Mouse (Mus musculus) forebrain, embryonic 12.5 days (tissue): ENCODE data around the gene Mrc1. TPM values are rescaled to one million over a fixed set of nuclear protein-coding genes. Genes with fewer than 3 reads are reported as not detected.
"Not testable (repeated sequence)": the region's sequence is repeated elsewhere in the genome, so short reads cannot be mapped to it uniquely, and the experiment has no call there.

Source experiments
- ATAC-seq: fragments of 200-750 bp; cut with Nextera tagmentation; 2 replicates; pipeline ENCODE4 v1.8.0; 2017; ENCODE audit warnings: moderate TSS enrichment; ENCODE audit not compliant: low FRiP score
- H3K27ac ChIP-seq: fragments of 300-500 bp; sonication (generic); 2 replicates; pipeline ENCODE4 v1.5.1; 2016; ENCODE audit warnings: mild to moderate bottlenecking
- H3K27me3 ChIP-seq: fragments of 300-500 bp; sonication (generic); 2 replicates; pipeline ENCODE4 v1.6.1; 2016; ENCODE audit warnings: mild to moderate bottlenecking
- H3K36me3 ChIP-seq: fragments of 300-500 bp; sonication (generic); replicated peaks from 2 replicates; pipeline ENCODE4 v1.6.1; 2016; ENCODE audit warnings: mild to moderate bottlenecking
- H3K4me1 ChIP-seq: fragments of 300-500 bp; sonication (generic); 2 replicates; pipeline ENCODE4 v1.6.1; 2016
- H3K4me2 ChIP-seq: fragments of 300-500 bp; sonication (generic); 2 replicates; pipeline ENCODE4 v1.6.1; 2016; ENCODE audit warnings: mild to moderate bottlenecking, moderate library complexity
- H3K4me3 ChIP-seq: fragments of 300-500 bp; sonication (generic); replicated peaks from 2 replicates; pipeline ENCODE4 v1.5.1; 2016; ENCODE audit warnings: mild to moderate bottlenecking
- H3K9ac ChIP-seq: fragments of 300-500 bp; sonication (generic); 2 replicates; pipeline ENCODE4 v1.6.1; 2016; ENCODE audit warnings: mild to moderate bottlenecking
- H3K9me3 ChIP-seq: fragments of 300-500 bp; sonication (generic); 2 replicates; pipeline ENCODE4 v1.6.1; 2016
- WGBS: fragments of 180-500 bp; shearing (Covaris S2); methylation state at CpG from one replicate; pipeline ENCODE4 v1.1.7; 2016; 5-methylcytosine and 5-hydroxymethylcytosine counted together
- polyA plus RNA-seq: library from polyadenylated mRNA; unstranded; fragments of >200 nt; fragmentation: Nextera tagmentation; extraction: Ambion mirVana; gene quantifications from 2 replicates; pipeline ENCODE4 v1.2.1, GENCODE M21; 2016

The Mrc1 gene
- polyA plus RNA-seq, result 3.0 and 3.2 TPM in 2 replicates

DNA sequence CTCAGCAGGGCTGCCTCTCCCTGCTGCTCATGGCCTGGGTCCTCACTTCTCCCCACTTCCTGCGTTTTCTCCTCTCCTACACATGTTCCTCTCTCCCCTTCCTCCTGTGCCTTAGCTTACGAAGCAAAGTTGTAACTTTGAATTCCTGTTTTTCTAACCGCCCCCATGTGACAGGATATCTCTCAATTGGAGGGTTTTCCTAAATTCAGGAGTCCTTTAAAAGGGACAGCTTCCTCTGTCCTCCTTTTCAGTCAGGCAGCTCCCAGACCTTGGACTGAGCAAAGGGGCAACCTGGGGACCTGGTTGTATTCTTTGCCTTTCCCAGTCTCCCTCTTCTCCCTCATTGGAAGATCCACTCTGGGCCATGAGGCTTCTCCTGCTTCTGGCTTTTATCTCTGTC lies at the start of gene Mrc1:
Gene Mrc1 (plus strand): TSS at position 244 of the 400 bp plus-strand sequence.
- no peaks in the 10 kb centered on the region for H3K4me1 ChIP-seq
- no peak within 1 kb of the TSS for H3K27ac ChIP-seq
- no peak within 1 kb of the TSS for H3K9ac ChIP-seq
- no peaks in the 10 kb centered on the region for H3K9me3 ChIP-seq
- no peak within 1 kb of the TSS for H3K4me3 ChIP-seq
- 71% methylated on average over 3 of the region's 3 CpGs for WGBS
- no peak within 1 kb of the TSS for H3K4me2 ChIP-seq
- no peak for ATAC-seq
- H3K27me3 ChIP-seq, result no peaks in the 10 kb centered on the region
- no peaks in the 10 kb centered on the region for H3K36me3 ChIP-seq

DNA sequence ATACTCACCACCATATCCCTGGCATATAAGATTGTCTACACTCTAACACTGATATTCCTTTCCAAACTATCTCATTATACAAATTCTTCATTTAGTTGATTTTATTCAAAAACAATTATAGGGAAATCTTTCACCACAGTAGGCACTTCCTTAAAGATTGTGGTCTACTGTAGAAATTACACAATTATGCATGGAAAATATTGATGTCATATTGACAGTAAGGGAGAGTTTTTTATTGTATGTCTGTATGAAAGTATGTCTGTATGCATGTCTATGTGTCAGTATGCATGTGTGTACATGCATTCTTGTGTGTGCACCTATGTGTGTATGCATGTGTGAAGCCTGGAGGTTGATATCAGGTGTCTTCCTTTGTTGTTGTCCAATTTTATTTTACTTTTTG lies 44.8 kb upstream of the Mrc1 start:
- Histone ChIP-seq H3K4me3 (no peak overlapping the region), H3K4me1 (no peaks in the 10 kb centered on the region), H3K36me3 (no peaks in the 10 kb centered on the region), H3K27me3 (no peaks in the 10 kb centered on the region), H3K9me3 (no peaks in the 10 kb centered on the region), H3K9ac (no peak overlapping the region), H3K4me2 (no peak overlapping the region), H3K27ac (no peak overlapping the region)
- no peak for ATAC-seq

DNA sequence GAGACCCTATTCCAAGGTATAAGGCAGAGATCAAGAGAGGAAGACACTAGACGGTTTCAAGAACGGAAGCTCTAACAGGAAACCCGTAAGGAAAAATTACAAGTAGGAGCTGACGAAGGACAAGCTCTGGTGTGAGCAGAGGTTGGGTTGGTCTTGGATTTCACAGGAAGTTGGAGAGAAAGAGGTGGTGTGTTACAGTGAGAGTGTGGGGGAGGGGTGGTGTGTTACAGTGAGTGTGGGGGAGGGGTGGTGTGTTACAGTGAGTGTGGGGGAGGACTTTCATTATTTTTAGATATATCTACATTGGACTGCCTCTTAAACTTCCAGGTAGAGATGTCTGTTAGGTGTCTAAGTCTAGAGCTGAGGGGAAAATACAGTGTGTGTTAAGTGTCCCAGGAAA lies 38.5 kb upstream of the Mrc1 start:
- Histone ChIP-seq H3K4me3 (no peak overlapping the region), H3K36me3 (no peaks in the 10 kb centered on the region), H3K9ac (no peak overlapping the region), H3K4me1 (no peaks in the 10 kb centered on the region), H3K27ac (no peak overlapping the region), H3K27me3 (no peaks in the 10 kb centered on the region), H3K9me3 (no peaks in the 10 kb centered on the region), H3K4me2 (no peak overlapping the region)
- no peak for ATAC-seq
- 86% methylated on average over 4 of the region's 4 CpGs for WGBS

DNA sequence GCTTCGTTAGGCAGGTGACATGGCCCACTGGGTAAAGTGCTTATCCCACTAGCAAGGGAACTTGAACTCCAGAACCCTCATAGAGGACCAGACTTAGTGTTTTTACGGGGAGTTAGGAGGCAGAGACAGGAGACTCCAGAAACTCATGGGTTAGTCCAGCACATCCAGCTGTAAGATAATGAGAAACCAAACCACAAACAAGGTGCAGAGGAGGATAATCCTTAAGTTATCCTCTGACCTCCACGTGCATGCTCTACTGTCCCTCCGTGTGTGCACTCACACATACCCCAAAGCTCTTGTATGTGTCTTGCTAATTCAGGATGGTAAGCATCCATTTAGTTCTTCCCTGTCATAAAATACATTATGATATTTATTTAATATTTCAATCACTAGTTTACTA lies 37.6 kb upstream of the Mrc1 start:
- Histone ChIP-seq H3K4me3 (no peak overlapping the region), H3K9ac (no peak overlapping the region), H3K4me2 (no peak overlapping the region), H3K4me1 (no peaks in the 10 kb centered on the region), H3K9me3 (no peaks in the 10 kb centered on the region), H3K36me3 (no peaks in the 10 kb centered on the region), H3K27ac (no peak overlapping the region), H3K27me3 (no peaks in the 10 kb centered on the region)
- ATAC-seq, result no peak
- WGBS, result 84% methylated on average over 4 of the region's 4 CpGs

DNA sequence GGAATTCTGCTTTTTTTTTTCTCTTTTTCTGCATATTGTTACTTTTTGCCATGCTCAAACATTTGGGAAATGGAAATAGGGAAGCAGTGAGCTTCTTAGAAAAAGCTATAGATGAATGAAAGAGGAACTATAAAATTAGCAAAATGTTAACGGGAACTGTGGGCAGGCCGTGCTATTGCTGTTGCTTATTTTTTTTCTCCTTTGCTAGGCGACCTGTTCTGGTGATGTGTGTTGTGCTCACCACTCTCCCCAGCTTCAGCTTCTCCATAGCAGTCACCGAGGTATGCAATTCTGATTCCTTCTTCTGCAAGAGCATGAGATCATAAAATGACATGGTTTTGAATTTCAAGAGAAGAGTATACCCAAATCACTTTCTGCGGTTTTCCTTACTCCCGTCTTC lies 37.1 kb upstream of the Mrc1 start:
- H3K9ac ChIP-seq, result no peak overlapping the region

DNA sequence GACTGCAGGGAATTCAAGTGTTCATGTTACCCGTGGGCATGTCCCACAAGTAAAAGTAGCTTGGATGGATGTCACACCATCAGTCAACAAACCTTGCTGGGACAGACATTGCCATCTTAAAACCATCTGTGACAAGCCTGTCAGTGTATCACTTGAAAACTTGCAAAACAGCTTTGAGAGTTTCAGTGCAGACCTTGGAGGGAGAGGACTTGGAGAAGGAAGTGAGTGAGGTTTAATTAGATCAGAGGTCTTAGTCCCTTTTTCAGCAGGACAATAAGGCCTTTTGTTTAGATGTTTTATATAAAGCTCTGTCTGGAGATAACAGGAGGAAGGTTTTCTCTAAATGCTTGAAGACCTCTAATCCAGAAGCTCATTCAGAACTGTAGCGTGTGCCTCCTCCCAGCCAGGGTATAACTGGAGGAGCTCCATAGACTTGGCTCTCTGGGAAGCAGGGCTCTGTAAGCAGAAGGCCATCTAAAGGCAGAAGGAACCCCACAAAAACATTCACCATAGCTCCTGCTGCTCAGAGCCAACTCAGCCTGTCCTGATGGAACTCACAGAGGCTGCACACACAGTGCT lies 30.8 kb upstream of the Mrc1 start:
- H3K4me2 ChIP-seq, H3K9me3 ChIP-seq, H3K27ac ChIP-seq, H3K9ac ChIP-seq, H3K27me3 ChIP-seq, H3K4me1 ChIP-seq, H3K4me3 ChIP-seq, ATAC-seq, H3K36me3 ChIP-seq: not testable (repeated sequence)
- WGBS, result 67% methylated on average over 1 of the region's 2 CpGs

More for the DNA sequence above, 37.1 kb upstream of the Mrc1 start:
- Histone ChIP-seq H3K4me2 (no peak overlapping the region), H3K4me3 (no peak overlapping the region), H3K27ac (no peak overlapping the region), H3K27me3 (no peaks in the 10 kb centered on the region), H3K36me3 (no peaks in the 10 kb centered on the region), H3K9me3 (no peaks in the 10 kb centered on the region), H3K4me1 (no peaks in the 10 kb centered on the region)
- ATAC-seq, result no peak
- 87% methylated on average over 6 of the region's 6 CpGs for WGBS

DNA sequence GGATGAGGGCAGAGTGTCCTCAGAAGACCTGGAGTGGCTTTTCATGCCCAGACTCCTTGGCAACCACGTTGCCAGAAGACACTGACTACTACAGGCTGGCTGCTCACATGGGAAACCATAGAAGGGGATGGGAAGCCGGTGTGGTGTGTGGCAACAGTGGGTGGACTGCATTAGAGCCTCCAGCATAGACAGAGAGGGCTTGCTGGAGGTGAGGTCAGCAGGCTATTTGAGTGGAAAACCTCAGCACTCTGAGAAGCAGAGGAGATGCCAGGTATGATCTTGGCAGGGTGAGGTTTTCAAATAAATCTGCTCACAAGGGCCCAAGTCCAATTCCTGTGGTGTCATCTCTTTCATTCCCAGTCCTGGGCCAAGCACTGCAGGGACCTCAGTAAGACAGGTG lies 29.6 kb upstream of the Mrc1 start:
- no peak for ATAC-seq
- Histone ChIP-seq H3K36me3 (no peaks in the 10 kb centered on the region), H3K9ac (no peak overlapping the region), H3K9me3 (no peaks in the 10 kb centered on the region), H3K4me1 (no peaks in the 10 kb centered on the region), H3K27me3 (no peaks in the 10 kb centered on the region), H3K27ac (no peak overlapping the region), H3K4me3 (no peak overlapping the region), H3K4me2 (no peak overlapping the region)
- WGBS, result 56% methylated on average over 2 of the region's 2 CpGs

DNA sequence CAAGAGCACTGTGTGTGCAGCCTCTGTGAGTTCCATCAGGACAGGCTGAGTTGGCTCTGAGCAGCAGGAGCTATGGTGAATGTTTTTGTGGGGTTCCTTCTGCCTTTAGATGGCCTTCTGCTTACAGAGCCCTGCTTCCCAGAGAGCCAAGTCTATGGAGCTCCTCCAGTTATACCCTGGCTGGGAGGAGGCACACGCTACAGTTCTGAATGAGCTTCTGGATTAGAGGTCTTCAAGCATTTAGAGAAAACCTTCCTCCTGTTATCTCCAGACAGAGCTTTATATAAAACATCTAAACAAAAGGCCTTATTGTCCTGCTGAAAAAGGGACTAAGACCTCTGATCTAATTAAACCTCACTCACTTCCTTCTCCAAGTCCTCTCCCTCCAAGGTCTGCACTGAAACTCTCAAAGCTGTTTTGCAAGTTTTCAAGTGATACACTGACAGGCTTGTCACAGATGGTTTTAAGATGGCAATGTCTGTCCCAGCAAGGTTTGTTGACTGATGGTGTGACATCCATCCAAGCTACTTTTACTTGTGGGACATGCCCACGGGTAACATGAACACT lies 28.2 kb upstream of the Mrc1 start:
- not testable (repeated sequence) for H3K4me1 ChIP-seq, H3K4me2 ChIP-seq, H3K36me3 ChIP-seq, ATAC-seq, H3K9me3 ChIP-seq, H3K4me3 ChIP-seq, H3K27me3 ChIP-seq, H3K27ac ChIP-seq, H3K9ac ChIP-seq
- WGBS, result 80% methylated on average over 1 of the region's 2 CpGs

DNA sequence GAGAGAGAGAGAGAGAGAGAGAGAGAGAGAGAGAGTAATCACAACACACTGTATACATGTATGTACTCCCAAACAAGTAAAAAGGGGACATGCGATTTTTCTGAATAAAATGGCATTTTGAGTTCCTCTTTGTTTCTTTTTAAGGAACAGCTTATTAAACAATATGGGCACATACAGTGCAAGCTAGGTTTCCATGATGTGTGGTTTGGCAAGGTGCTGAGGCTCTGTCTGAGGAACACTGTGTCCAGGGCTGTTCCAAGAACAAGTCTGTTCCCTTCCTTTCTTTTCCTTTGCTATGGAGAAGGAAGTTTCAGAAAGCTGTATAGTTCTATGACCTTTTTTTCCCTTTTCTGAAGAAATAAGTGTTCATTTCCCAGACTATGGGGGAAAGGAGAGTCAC lies 24.9 kb upstream of the Mrc1 start:
- Histone ChIP-seq H3K4me1 (no peaks in the 10 kb centered on the region), H3K4me2 (no peak overlapping the region), H3K27ac (no peak overlapping the region), H3K27me3 (no peaks in the 10 kb centered on the region), H3K9me3 (no peaks in the 10 kb centered on the region), H3K4me3 (no peak overlapping the region), H3K9ac (no peak overlapping the region), H3K36me3 (no peaks in the 10 kb centered on the region)
- WGBS, result 96% methylated on average over 1 of the region's 1 CpGs
- ATAC-seq, result no peak

DNA sequence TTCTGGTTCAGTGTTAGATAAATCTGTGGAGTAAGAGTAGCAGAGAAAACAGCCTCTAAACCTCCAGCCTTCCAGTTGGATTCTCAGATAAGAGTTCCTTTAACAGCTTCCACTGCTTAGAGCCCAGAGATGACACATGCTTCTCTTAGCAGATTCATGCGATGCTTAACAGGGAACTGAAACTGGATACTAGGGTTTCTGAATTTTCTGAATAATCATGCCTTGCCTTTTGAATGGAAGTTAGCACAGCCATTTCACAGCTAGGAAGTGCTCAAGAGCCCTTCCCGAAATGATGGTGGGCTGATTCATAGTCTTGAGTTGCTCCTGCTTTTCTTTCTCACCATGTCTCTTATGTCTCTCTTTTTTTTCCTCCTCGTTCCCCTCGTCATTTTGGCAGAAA lies 22.4 kb upstream of the Mrc1 start:
- ATAC-seq, result no peak
- no peaks in the 10 kb centered on the region for H3K9me3 ChIP-seq

DNA sequence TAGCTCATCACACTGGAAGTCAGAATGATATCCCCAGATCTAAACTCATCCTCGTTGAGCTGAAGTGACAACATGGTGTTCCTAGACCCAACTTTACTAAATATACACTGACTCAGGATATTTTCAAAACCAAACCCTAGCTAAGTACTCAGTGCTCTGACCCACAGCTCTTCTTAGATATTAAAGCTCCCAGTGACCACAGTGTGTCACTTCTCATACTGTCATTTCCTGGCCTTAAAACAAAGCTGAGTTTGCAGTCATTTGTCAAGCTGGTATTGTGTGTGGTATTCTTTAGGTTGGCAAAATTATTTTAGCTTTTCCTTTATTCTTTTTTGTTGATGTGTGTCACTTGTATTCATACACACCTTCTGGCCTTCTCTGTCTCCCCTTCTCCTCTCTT lies 18.5 kb upstream of the Mrc1 start:
- H3K27me3 ChIP-seq, result no peaks in the 10 kb centered on the region
- H3K9me3 ChIP-seq, result no peaks in the 10 kb centered on the region
- no peak overlapping the region for H3K4me2 ChIP-seq
- WGBS, result 93% methylated on average over 1 of the region's 1 CpGs
- H3K4me1 ChIP-seq, result 0 out of 2 replicates have a peak, but pooled peaks cover 5% of the 10 kb centered on the region
- ATAC-seq, result no peak
- no peaks in the 10 kb centered on the region for H3K36me3 ChIP-seq
- no peak overlapping the region for H3K9ac ChIP-seq
- no peak overlapping the region for H3K27ac ChIP-seq
- H3K4me3 ChIP-seq, result no peak overlapping the region

More for the DNA sequence above, 22.4 kb upstream of the Mrc1 start:
- no peak overlapping the region for H3K4me3 ChIP-seq
- no peak overlapping the region for H3K27ac ChIP-seq
- no peak overlapping the region for H3K4me2 ChIP-seq
- H3K27me3 ChIP-seq, result no peaks in the 10 kb centered on the region
- no peaks in the 10 kb centered on the region for H3K36me3 ChIP-seq
- H3K9ac ChIP-seq, result no peak overlapping the region
- H3K4me1 ChIP-seq, result no peaks in the 10 kb centered on the region
- 80% methylated on average over 4 of the region's 4 CpGs for WGBS

DNA sequence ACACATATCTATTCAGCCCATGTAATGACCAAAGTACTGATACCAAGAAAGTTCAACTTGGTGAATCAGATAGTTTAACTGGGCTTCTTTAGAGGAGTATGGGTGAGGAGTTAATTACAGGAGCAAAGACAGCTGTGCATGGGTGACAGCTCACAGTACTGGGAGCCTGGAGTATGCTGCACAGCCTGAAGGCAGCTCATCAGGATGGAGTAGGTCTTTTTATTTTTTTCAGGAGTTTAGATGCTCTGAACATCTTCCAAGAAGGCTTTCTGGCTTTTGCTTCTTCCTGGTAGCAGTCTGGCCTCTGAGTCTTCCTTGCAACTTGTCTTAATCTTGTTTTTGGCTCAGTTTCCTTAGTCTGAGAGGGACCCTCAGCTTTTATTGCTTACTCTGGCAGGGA lies 17.6 kb upstream of the Mrc1 start:
- ATAC-seq, result no peak

DNA sequence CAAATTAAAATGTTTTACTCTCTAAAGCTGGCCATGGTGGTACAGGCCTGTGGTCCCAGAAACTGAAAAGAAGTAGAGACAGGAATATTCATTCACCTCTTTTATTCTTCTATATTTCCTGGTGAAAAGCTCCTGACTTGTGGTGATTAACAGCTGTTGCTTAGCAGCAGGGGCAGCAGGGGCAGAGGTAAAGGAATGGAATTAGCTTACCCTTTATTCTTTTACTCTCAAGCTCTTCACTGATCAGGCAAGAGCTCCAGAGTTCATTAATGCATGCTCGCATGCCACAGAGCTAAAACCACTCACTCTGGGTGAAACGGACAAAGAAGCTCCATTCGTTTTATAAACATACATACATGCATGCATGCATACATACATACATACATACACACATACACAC lies 14.4 kb upstream of the Mrc1 start:
- WGBS, result 5% methylated on average over 3 of the region's 3 CpGs
- Histone ChIP-seq H3K27ac (no peak overlapping the region), H3K4me1 (0 out of 2 replicates have a peak, but pooled peaks cover 5% of the 10 kb centered on the region), H3K36me3 (no peaks in the 10 kb centered on the region), H3K27me3 (no peaks in the 10 kb centered on the region), H3K9me3 (no peaks in the 10 kb centered on the region), H3K4me2 (no peak overlapping the region), H3K4me3 (no peak overlapping the region), H3K9ac (no peak overlapping the region)
- ATAC-seq, result no peak

More for the DNA sequence above, 17.6 kb upstream of the Mrc1 start:
- Histone ChIP-seq H3K4me3 (no peak overlapping the region), H3K27me3 (no peaks in the 10 kb centered on the region), H3K27ac (no peak overlapping the region), H3K4me1 (0 out of 2 replicates have a peak, but pooled peaks cover 5% of the 10 kb centered on the region), H3K9ac (no peak overlapping the region), H3K36me3 (no peaks in the 10 kb centered on the region), H3K9me3 (no peaks in the 10 kb centered on the region), H3K4me2 (no peak overlapping the region)
